Comparison of ENCODE assay signal across 22 mouse cellular contexts in the genomic region with DNA sequence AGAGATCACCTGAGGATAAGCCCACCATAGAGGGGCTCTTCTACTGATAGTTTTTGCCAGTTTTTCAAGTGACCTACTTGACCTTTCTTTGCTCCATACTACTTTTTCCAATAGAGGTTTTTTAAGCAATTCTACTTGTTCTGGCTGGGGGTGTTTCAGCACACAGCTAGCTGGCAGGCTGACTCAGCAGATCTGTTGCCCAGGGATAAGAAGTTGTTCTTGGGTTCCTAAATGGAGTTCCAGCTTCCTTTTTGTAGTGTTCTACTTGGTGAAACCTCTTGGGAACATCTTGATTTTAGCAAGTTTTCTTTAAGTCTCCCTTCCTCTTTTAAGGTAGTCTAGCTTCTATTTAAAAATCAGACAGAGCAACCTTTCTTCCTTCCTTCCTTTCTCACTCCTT.
DNase-seq lines count a peak whose midpoint lies in the region; ATAC-seq lines count a peak whose summit lies in the region.
"Had no signal": no experiment of that assay in that cellular context is flagged by ENCODE, and none has a peak within 500 bp of the region (broad histone marks: within the 10 kb centered on the region; RNA-seq: fewer than 3 reads in every experiment).

No protein-coding gene starts in this region.

- ATAC-seq in granulocyte monocyte progenitor cell, adult 5-6 weeks (replicated peaks; ENCODE audit: poor library complexity, severe bottlenecking) = peak; percentile 84
- peak; percentile 85 for ATAC-seq in megakaryocyte progenitor cell, adult 5-6 weeks (replicated peaks; ENCODE audit: poor library complexity)
- ATAC-seq: CD4-positive, CD25-positive, alpha-beta regulatory T cell, adult 4 months; forebrain, embryonic 13.5 days; forebrain, embryonic 15.5 days; forebrain, postnatal 0 days; Patski had no signal

- peak; percentile 1 for DNase-seq in right cerebral cortex, adult 18-20 months
- no peak for DNase-seq in right cerebral cortex, postnatal 36 days (ENCODE audit: low spot score in 2 of 2)
- peak; percentile 24 for DNase-seq in brain, adult 2 months (ENCODE audit: low read depth, low spot score)
- no peak for DNase-seq in retina, embryonic 14.5 days (ENCODE audit: low spot score)
- no peak for DNase-seq in yolk sac, embryonic 10.5 days (ENCODE audit: low spot score)
- DNase-seq in urinary bladder, adult 2 months (ENCODE audit: low spot score) = no peak
- DNase-seq: adrenal gland, adult 2 months; adrenal gland, postnatal 10 days; adrenal gland, postnatal 25 days; B cell, adult 2 months; cerebellum, adult 11-12 months; cerebellum, adult 2 months; cerebellum, adult 9-11 months; cerebellum, postnatal 14 days; cerebellum, postnatal 36 days; forebrain, postnatal 0 days had no signal

Comparison
In these comparisons a context has a peak if more than half of its experiments do, and no peak if none do; other contexts are left out.
1. DNase-seq: peak in right cerebral cortex, adult 18-20 months (single experiment) and brain, adult 2 months (single experiment); none in right cerebral cortex, postnatal 36 days (0 of 2), retina, embryonic 14.5 days (single experiment), yolk sac, embryonic 10.5 days (single experiment) and urinary bladder, adult 2 months (single experiment).